Mouse (Mus musculus): ENCODE results near the gene Nt5c2.

Gene Nt5c2

GRCm38 (mm10) chr19:46886826-46887225, 128.1 kb downstream of the Nt5c2 start:
- DNase-seq (ENCODE audit: low spot score) = no peak

- DNase-seq (ENCODE audit: low spot score) = no peak
These were observed 129.6 kb downstream of the Nt5c2 start for GRCm38 (mm10) chr19:46885365-46885764.

DNA sequence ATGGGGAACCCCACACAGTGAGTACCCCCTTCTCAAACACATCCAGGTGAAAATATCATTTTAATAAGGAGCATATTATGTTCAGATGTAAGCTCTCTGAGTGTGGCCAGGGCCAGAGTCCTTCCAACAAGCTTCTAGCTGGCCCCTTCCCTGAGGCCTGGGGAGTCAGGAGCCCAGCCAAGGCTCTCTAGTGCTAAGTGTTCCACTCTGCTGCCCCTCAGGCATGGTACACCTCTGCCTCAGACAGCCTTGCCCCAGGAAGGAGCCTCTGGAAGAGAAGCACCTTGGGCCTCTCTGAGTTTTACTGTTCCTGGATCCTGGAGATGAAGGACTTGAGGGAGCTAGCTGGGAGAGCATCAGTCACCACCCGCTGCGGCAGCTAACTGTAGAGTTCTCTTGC, 135.1 kb downstream of the Nt5c2 start:
- DNase-seq (ENCODE audit: low spot score) = no peak

DNA sequence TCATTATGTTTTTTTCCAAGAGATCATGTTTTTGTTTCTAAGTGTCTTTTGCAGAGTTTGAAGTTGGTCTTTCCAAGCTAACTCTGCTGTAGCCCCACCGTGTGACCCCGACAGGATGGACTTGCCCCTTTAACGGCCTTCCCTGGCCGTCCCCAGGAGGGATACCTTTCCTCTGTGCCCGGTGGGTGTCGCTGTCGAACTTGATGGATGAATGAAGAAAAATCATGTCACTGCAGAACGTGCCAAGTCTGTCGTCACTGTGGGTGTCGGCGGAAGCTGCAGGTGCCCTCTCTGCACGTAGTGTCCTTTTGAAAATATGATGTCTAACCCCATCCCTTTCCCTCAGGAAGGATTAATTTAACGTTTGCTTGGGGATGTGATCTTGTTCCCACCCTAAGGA, 136.6 kb downstream of the Nt5c2 start:
- peak; percentile 77 for DNase-seq (ENCODE audit: low spot score)

DNA sequence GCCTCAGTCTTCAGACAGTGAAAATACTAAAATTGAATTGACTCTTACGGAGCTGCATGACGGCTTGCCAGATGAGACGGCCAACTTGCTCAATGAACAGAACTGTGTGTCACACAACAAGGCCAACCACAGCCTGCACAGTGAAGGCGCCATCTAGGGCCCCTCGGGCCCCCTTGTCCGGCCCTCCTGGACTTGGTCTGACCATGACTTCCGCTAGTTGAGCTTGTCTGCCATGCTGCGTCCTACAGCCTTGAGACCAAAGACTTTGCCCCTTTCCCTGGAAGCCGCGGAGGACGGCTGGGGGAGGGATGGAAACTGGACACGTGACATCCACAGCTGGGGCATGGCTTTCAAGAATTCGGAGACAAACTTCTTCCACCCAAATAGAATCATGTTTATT, 137.1 kb downstream of the Nt5c2 start:
- no peak for DNase-seq (ENCODE audit: low spot score)

- peak; percentile 88 for DNase-seq (ENCODE audit: low spot score)
These were observed 139.2 kb downstream of the Nt5c2 start for GRCm38 (mm10) chr19:46875790-46876189.

DNA sequence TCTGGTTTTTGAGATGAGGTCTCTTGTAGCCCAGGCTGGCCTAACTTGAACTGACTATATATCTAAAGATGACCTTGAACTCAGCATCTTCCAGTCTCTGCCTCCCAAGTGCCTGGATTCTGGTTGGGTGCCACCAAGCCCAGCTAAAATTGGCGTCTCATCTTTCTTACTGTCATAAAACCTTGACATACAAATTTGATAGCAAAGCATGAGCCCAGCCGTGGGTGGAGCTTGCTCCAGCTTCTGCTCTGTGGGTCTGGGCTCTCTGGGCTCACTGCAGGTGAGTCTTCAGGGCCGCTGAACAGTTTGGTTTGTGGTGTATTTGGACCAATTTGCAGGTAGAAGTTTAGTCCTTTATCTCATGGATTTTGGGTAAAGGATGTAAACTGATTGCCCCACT, 141.0 kb downstream of the Nt5c2 start:
- no peak for DNase-seq (ENCODE audit: low spot score)

GRCm38 (mm10) chr19:46871651-46872050, 143.3 kb downstream of the Nt5c2 start:
- no peak for DNase-seq (ENCODE audit: low spot score)

DNA sequence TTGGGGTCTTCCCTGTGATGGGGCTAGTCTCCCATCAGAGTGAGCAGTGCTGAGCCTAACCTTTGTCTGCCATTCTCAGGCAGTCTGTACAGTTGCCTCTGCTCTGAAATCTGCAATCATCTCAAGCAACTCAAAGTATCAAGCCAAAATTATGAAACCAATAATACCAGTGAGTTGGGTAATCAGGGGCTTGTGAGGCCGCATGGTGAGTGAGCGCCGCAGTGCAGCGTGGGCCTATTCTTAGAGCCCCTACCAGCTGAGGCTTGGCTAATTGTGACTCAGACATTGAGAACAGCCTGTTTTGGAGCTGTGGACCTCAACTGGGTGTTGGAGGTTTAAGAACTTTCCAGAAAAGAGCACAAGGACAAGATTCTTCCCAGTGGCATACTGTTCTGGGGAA, 143.9 kb downstream of the Nt5c2 start:
- DNase-seq (ENCODE audit: low spot score) = no peak

DNA sequence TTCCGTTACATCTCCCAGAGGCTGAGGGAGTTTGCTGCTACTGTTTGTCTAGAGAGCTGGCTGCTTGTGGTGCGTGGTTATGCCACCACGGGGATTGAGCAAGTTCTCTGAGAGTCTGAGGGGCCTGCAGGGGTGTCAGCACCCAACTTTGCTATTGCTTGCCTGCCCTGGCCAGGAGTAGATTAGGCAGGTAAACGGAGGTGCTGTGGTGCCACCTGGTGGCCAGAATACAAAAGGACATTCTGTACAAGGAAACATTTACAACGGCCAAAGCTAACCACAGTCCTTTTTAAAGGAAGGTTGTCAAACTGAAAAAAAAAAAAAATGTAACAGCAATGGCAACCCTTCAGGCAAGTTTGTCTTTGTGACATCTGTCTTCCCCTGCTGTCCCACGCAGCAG, 145.4 kb downstream of the Nt5c2 start:
- DNase-seq (ENCODE audit: low spot score) = peak; percentile 85

GRCm38 (mm10) chr19:46869049-46869448, 145.9 kb downstream of the Nt5c2 start:
- no peak for DNase-seq (ENCODE audit: low spot score)

GRCm38 (mm10) chr19:46865381-46865780, 149.6 kb downstream of the Nt5c2 start:
- DNase-seq (ENCODE audit: low spot score) = no peak

DNA sequence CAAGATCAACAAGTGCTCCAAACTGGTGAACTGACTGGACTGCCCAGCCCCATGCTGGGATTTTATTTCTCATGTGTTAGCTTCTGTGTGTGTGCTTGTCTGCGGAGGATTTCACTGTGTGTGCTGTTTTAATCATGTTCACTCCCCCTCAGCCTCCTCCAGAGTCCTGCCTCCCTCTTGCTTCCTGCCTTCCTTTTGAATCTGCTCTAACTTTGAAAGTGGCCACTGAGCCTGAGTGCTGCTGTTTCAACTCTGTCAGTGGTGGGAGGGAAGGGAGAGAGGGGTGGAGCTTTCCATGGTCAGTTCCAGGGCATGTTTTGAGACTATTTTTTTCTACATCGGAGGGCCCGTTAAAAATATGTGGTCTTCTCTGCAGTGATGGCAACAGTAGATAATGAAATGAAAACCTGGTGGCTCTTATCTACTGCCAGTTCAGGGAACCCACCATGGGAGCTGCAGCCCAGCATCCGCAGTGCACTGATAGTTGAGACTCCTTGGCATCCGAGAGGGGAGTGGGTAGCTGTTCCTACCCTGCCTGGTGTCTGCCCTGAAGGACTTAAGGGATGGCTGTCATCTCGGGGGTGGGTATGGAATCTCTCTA, 150.1 kb downstream of the Nt5c2 start:
- DNase-seq (ENCODE audit: low spot score) = no peak

- no peak for DNase-seq (ENCODE audit: low spot score)
These were observed 150.9 kb downstream of the Nt5c2 start for GRCm38 (mm10) chr19:46864079-46864478.

DNA sequence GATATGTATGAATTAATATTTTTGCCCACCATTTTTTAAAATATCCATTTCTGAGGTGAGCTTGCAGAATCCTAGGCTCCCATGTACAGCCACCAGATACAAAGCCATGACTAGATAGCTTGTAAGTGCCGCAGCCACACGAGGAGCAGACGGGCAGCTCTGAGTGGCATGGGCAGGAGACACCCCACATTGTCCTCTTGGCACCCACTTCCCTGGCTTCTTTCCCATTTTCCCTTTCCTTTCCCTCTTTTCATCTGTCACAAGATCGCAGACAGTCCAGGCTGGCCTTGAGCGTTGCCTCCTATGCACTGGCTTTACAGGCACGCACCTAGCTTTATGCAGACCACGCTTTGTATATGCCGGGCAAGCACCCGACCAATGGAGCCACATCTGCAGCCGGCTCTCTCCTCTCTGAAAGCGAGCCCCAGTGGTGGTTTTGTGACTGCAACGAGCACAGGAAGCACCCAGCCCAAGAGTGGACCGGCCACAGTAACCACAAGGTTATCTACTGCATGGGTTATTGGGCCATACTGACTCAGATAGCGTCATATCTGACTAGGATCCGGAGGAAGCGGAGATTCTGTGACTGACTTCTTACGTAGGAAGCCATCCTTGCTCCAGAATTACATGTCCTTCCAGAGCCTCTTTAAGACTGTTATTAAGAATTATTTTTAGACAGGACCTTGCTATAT, 151.6 kb downstream of the Nt5c2 start:
- DNase-seq (ENCODE audit: low spot score) = no peak

DNA sequence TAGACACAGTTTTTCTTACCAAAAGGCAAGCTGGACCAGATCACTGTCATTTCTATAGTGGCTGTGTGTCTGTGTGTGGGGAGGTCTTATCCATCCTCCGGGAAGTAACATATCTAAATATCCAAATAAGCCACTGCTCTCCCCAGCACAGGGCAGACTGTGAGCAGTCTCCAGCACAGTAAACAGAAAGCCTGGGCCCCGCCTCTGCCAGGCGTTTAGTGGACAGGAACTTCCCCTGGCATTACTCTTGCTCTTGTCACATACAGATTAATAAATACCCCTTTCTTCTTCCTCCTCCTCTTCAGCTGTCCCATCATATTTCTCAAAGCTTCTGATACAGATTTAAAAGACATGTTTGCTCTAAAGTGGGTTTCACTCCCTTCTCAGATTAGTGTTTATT, 152.4 kb downstream of the Nt5c2 start:
- DNase-seq (ENCODE audit: low spot score) = no peak

DNA sequence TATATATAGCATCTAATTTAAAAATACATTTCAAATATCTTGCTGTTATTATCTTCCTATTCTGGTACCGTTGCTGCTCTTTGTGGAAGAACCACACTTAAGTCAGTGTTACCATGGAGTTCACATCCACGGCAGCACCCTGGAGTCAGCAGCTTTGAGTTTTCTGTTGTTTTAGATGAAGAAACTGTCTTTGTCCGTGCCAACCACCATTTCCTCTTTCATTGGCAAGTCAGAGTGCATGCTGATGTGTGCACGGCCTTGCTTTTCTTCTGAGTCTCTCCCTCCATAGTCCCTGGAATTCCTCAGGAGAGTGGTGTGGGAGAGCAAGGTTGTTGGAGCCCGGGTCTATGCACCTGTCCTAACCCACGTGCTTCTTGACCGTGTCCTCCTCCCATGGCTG, 156.8 kb downstream of the Nt5c2 start:
- DNase-seq (ENCODE audit: low spot score) = no peak

DNA sequence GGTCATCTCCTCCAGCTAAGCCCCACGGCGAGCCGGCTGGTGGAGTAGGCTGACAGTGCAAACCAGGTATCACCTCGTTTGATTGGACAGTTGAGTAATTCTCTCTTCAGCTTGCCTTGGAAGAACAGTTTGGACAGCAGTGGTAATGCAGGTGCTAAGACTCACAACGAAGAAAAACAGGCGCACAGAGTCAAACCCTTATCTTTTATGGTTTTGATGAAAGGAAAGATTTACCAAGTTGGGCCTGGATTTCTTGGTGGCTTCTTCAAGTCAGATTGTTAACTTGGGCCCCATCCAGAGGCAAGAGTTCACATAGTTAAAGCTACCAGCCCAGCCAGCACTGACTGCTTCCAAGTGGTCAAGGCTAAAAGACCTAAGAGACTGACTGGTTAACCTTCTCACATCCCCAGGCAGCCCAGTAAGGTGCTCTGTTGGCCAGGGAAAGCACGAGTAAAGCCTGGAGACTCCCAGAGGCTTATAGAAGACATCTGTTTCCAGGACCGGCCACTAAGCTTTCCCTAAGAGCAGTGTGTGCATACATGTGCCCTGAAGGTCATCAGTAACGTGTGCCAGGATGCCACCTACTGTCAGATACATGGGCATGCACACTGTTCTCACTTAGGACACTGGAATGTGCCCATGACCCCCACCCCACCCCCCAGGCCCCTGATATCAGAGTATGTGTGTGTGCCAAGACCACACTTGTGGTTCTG, 157.5 kb downstream of the Nt5c2 start:
- DNase-seq (ENCODE audit: low spot score) = no peak

- DNase-seq (ENCODE audit: low spot score) = no peak
These were observed 158.2 kb downstream of the Nt5c2 start for GRCm38 (mm10) chr19:46856780-46857179.

DNA sequence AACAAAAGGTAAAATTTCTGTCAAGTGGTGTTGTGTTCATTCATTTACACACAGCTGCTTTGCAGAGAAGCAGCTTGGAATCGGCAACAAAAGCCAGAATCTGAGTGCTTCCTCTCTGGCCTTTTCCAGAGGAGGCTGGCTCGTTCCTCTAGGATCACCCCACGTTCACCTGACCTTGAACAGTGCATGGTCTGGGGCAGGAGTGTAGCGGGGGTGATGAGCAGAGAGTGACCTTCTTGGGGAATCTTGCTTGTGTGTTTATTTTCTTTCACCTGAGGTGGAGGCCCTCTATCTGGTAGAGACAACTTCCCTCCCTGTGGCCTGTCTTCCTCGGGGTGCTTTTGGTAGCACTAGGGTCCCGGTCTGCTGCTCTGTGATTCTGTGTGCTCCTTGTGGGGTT, 158.7 kb downstream of the Nt5c2 start:
- no peak for DNase-seq (ENCODE audit: low spot score)

GRCm38 (mm10) chr19:46849443-46849997, 165.4 kb downstream of the Nt5c2 start:
- no peak for DNase-seq (ENCODE audit: low spot score)

DNA sequence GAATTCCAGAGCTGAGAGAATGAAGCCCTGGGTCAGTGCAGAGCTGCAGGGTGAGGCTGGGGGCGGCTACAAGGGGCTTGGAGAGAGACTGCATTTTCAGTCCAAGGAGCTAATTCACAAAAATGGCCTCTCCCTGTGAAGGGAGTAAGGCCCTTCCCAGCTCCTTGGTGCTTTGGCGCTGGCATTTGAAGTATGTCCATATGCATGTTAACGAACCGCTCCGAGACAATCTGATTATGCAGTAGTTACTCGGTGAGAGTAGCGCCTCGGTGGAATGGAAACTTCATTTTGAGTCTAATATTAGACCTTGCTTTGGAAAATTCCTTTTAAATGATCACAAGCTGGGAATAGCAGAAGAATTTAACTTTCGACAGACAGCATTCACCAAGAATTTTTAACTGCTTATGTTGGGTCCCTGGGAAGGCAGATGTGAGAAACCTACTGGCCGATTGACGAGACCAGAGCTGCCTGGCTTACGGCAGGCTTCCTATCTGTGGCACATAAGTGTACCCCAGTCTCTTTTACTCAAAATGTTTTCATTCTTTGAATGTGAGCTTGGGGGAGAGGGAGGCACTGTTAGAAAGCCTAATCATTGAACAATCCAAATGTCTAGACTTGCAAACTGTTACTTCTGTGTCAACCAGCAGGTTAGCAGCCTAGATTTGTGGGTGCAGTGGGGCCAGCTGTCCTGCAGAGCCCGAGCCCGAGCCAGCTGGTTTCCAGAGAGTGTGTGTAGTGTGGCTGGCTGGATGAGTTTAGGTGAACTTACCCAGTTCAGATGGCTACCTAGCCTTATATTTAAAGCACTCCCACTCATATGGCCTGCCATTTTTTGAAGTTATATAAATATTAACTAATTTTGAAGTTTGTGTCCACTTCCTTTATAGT, 166.3 kb downstream of the Nt5c2 start:
- no peak for DNase-seq (ENCODE audit: low spot score)

All from layer of hippocampus, adult 11-12 months (tissue).